Mouse (Mus musculus): ENCODE measurements at regions not wholly inside any gene's neighbourhood (a gene's known extent, or its start where the extent isn't known, plus 50 kb on each side); places are given as distances from the start of the nearest gene placed in this dataset.

DNA sequence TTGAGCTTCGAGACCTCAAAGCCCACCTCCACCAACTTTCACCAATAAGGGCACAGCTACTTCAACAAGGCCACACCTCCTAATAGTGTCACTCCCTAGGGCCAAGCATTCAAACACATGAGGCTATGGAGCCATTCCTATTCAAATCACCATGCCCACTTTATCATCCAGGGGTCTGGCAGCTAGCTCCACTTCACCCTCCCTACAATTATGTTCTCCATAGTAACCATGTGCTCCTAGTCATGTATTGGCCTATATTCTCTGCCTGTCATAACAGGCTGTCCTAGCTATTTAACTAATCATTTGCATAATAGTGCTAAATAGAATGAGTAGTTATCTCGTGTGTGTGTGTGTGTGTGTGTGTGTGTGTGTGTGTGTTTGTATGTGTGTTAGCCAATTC, 77.9 kb upstream of the Nck2 start:
- in situ Hi-C loops (cut with MboI, MseI): no loop called here

DNA sequence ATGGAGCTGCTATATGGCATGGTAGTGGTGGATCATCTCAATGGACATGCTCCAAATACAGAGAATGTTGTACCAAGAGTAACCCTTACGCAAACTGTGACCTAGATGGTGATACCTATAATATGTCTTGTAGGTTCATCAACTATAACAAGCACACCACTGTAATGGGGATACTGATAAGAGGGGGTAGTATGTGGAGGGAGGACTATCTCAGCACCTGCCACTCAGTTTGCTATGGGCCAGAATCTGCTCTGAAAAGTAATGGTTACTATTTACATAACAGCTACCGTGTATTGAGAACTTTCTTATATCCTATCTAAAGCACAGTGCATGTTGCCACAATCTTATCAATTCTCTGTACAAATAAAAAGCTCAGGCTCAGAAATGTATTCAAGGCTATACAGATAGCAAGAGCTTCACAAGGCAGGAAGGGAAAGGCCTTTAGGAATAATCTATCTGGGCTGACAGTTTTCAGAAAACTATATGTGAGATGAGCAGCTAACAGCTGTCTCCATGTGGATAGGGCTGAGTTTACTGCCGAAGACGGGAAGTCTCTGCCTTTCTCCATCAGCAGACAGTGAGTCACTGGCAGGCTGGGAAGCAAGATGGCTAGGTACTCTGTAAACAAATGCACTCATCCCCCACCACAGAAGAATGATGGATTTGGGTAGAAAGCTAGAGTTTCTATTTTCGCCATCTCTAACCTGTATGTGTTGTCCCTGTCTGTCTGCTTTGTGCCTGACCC, 77.1 kb upstream of the Nck2 start:
- in situ Hi-C loops (cut with MboI, MseI): no loop called here

DNA sequence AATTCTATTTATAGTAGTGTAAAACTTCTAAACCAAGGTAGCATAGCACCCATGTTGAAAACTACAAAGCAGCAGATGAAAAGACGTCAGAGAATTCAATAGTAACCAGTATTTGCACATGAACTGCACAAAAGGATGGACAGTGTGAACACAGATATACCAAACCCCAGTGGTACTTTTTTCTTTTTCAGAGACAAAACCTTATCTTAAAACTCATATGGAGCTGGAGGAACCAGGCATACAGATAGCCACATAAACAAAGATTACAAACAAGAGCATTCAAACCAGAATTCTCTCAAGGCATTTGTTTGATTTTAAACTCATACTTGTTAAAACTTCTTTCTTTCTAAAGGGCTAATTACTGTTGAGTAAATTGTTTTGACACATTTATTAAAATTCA, 72.5 kb upstream of the Nck2 start:
- in situ Hi-C loops (cut with MboI, MseI): no loop called here

- in situ Hi-C loops (cut with MboI, MseI): loop anchor here (5.0 kb wide), 1 partner anchor 73 kb away; no protein-coding TSS in a partner anchor
Observed at GRCm38 (mm10) chr1:43374946-43375345, 69.4 kb upstream of the Nck2 start.

DNA sequence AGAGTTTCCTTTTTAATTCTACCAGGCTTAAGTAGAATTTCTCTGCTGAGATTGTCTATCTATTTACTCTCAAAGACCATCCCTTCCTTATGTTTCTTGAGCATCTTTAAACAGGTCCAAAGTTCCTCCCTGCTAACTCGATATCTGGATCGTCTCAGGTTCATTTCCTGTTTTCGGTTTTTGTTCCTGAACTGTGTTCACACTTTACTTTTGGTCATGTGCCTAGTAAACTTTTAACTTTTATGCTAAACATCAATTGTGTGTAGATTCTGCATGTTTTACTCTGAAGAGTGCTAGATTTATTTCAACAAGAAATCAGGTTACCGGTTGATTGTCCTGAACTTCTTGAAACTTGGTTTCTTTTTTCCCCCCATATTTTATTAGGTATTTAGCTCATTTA, 68.5 kb upstream of the Nck2 start:
- in situ Hi-C loops (cut with MboI, MseI): loop anchor here (5.0 kb wide), 1 partner anchor 74 kb away; no protein-coding TSS in a partner anchor

GRCm38 (mm10) chr1:43377491-43378263, 66.7 kb upstream of the Nck2 start:
- in situ Hi-C loops (cut with MboI, MseI): loop anchor here (5.0 kb wide), 1 partner anchor 75 kb away; no protein-coding TSS in a partner anchor

DNA sequence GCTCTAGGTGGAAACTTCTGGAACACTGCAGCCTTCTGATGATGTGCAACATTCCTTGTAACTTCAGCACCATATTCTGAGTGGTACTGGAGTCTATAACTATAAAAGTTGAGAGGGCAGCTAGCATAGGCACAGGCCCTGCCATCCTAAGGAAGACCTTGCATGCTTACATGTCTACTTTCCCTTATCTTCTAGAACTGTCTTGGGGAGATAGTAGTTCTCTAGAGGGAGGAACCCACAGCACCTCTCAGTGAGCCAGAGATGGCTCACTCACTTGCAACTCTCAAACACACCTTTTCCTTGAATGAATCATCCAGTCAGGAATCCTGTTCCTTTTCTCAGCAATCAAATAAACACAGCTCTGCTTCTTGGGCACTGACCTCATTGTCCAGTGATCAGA, 59.4 kb upstream of the Nck2 start:
- in situ Hi-C loops (cut with MboI, MseI): loop anchor here (10.0 kb wide), 1 partner anchor 590 kb away; no protein-coding TSS in a partner anchor

DNA sequence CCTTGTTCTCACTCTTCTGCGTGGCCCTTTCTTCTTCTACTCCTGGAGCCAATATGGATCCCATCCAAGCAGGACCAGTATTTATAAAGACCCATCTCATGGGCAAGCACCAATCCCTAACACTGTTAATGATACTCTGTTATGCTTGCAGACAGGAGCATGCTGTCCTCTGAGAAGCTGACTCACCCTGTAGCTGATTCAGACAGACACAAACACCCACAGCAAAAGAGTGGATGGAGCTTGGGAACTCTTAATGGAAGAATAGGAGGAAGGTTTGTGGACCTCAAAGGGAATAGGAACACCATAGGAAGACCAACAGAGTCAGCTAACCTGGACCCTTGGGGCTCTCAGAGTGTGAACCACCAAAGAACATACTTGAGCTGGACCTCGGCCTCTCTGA, 50.3 kb upstream of the Nck2 start:
- in situ Hi-C loops (cut with MboI, MseI): no loop called here
